Mouse (Mus musculus): Measurements from ENCODE around the gene Apobec4. TPM values are rescaled to one million over a fixed set of nuclear protein-coding genes. Genes with fewer than 3 reads are reported as not detected.

The Apobec4 gene
- polyA plus RNA-seq, 1 experiment: not detected

DNA sequence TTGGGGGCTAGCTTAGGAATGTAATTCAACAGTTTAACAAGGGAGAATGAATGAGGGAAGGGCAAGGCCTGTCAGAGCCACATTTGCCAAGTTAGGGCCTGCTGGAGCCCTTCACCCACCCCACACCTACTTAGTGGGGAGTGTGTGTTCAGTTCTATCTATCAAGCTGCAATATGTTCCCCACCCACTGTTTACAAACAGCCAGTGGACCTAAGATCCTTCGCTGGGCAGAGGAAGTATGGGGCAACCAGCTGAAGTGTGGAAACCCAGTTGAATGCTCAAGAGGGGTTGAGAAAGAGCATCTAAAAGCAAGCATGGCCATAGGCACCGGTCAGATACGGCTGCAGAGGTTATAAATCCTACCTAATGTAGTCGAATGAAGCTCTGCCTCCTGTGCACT is 36.6 kb downstream of the Apobec4 start:
- H3K4me1 ChIP-seq (ENCODE audit: control insufficient read depth, insufficient read depth, low read length): no peaks in the 10 kb centered on the region
- no peak overlapping the region for H3K27ac ChIP-seq (ENCODE audit: insufficient read depth, low read length)
- no peak overlapping the region for H3K4me3 ChIP-seq (ENCODE audit: insufficient read depth, low read length)
- TF ChIP-seq CTCF (IDR thresholded peaks at IDR 0.05; ENCODE audit: borderline replicate concordance, insufficient read depth, low read length): no peak
- no peak for TF ChIP-seq POLR2A (IDR thresholded peaks at IDR 0.05; ENCODE audit: low read depth, low read length)

DNA sequence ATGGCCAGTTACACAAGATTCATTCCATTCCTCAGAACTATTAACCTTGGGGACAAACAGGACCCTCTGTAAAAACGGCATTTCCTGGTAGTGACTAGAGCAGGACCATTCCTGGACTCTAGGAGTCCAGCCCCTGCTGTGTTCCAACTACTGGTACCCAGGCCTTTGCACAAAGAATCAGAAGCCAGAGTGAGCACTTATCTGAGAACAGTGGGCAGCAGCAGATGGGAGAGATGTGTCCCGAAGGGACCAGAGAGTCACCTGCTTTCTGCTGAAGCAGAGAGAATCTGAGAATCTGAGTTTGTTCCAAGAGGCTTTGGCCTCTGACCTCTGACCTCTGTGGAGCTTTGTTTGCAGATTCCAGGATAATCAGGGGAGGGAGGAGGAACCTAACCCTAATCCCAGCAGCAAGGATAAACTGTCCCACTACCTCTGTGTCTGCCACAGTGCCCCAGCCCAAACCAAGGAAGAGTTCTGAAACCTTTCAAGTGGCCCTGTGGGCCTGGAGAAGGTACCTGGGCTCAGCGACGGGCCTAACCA is 37.8 kb downstream of the Apobec4 start:
- no peak for TF ChIP-seq POLR2A (IDR thresholded peaks at IDR 0.05; ENCODE audit: low read depth, low read length)
- no peak for TF ChIP-seq CTCF (IDR thresholded peaks at IDR 0.05; ENCODE audit: borderline replicate concordance, insufficient read depth, low read length)
- no peak overlapping the region for H3K27ac ChIP-seq (ENCODE audit: insufficient read depth, low read length)
- no peak overlapping the region for H3K4me3 ChIP-seq (ENCODE audit: insufficient read depth, low read length)
- no peaks in the 10 kb centered on the region for H3K4me1 ChIP-seq (ENCODE audit: control insufficient read depth, insufficient read depth, low read length)

DNA sequence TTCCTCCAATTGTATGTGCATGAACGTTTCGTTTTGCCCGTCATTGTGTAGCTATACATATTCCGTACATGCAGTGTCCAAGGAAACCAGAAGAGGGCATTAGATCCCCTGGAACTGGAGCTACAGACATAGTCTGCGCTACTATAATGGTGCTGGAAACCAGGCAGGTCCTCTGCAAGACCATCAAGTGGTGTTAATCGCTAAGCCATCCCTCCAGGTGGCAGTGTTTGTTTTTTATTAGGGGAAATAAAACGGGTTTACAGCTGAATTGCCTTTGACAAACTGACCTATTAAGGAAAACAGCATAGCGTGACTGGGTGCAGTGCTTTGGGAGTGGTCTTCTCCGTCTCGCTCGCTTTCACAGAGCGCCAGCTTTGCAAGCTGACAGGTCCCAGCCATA is 39.9 kb downstream of the Apobec4 start:
- no peak overlapping the region for H3K4me3 ChIP-seq (ENCODE audit: insufficient read depth, low read length)
- H3K27ac ChIP-seq (ENCODE audit: insufficient read depth, low read length): no peak overlapping the region
- TF ChIP-seq POLR2A (IDR thresholded peaks at IDR 0.05; ENCODE audit: low read depth, low read length): no peak
- TF ChIP-seq CTCF (IDR thresholded peaks at IDR 0.05; ENCODE audit: borderline replicate concordance, insufficient read depth, low read length): no peak
- H3K4me1 ChIP-seq (ENCODE audit: control insufficient read depth, insufficient read depth, low read length): no peaks in the 10 kb centered on the region

DNA sequence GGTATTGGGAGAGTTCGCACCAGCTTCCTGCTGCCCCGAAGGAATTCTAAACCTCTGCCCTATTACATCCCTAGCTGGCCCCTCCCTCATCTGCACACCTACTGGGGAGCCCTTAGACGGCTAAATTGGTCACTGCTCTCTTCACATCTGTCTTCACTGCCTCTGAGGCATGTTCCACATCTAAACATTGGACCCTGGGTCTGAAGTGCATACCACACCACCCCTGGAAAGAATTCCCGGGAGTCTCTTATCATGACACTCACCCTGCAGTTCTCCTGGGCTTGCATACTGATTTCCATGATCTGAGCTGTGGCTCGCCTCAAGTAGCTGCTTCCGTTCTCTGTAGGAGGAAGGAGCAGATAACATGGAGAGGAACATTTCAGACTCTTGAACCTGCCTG is 40.5 kb downstream of the Apobec4 start:
- TF ChIP-seq CTCF (IDR thresholded peaks at IDR 0.05; ENCODE audit: borderline replicate concordance, insufficient read depth, low read length) (no peak), POLR2A (IDR thresholded peaks at IDR 0.05; ENCODE audit: low read depth, low read length) (no peak)
- Histone ChIP-seq H3K4me3 (ENCODE audit: insufficient read depth, low read length) (no peak overlapping the region), H3K27ac (ENCODE audit: insufficient read depth, low read length) (no peak overlapping the region), H3K4me1 (ENCODE audit: control insufficient read depth, insufficient read depth, low read length) (no peaks in the 10 kb centered on the region)

- no peaks in the 10 kb centered on the region for H3K4me1 ChIP-seq (ENCODE audit: control insufficient read depth, insufficient read depth, low read length)
- TF ChIP-seq POLR2A (IDR thresholded peaks at IDR 0.05; ENCODE audit: low read depth, low read length) (no peak), CTCF (IDR thresholded peaks at IDR 0.05; ENCODE audit: borderline replicate concordance, insufficient read depth, low read length) (no peak)
- H3K27ac ChIP-seq (ENCODE audit: insufficient read depth, low read length): no peak overlapping the region
- H3K4me3 ChIP-seq (ENCODE audit: insufficient read depth, low read length): no peak overlapping the region
Measured at GRCm38 (mm10) chr1:152791269-152791668, 40.9 kb downstream of the Apobec4 start.

GRCm38 (mm10) chr1:152792736-152793494 is 42.6 kb downstream of the Apobec4 start:
- TF ChIP-seq POLR2A (IDR thresholded peaks at IDR 0.05; ENCODE audit: low read depth, low read length): no peak
- no peak for TF ChIP-seq CTCF (IDR thresholded peaks at IDR 0.05; ENCODE audit: borderline replicate concordance, insufficient read depth, low read length)
- no peak overlapping the region for H3K27ac ChIP-seq (ENCODE audit: insufficient read depth, low read length)
- no peak overlapping the region for H3K4me3 ChIP-seq (ENCODE audit: insufficient read depth, low read length)
- H3K4me1 ChIP-seq (ENCODE audit: control insufficient read depth, insufficient read depth, low read length): no peaks in the 10 kb centered on the region

- TF ChIP-seq POLR2A (IDR thresholded peaks at IDR 0.05; ENCODE audit: low read depth, low read length): no peak
- no peak for TF ChIP-seq CTCF (IDR thresholded peaks at IDR 0.05; ENCODE audit: borderline replicate concordance, insufficient read depth, low read length)
- no peaks in the 10 kb centered on the region for H3K4me1 ChIP-seq (ENCODE audit: control insufficient read depth, insufficient read depth, low read length)
- no peak overlapping the region for H3K27ac ChIP-seq (ENCODE audit: insufficient read depth, low read length)
Measured at GRCm38 (mm10) chr1:152793495-152794130, 43.3 kb downstream of the Apobec4 start.

GRCm38 (mm10) chr1:152795688-152796255 is 45.4 kb downstream of the Apobec4 start:
- no peaks in the 10 kb centered on the region for H3K4me1 ChIP-seq (ENCODE audit: control insufficient read depth, insufficient read depth, low read length)
- no peak for TF ChIP-seq CTCF (IDR thresholded peaks at IDR 0.05; ENCODE audit: borderline replicate concordance, insufficient read depth, low read length)
- H3K4me3 ChIP-seq (ENCODE audit: insufficient read depth, low read length): no peak overlapping the region
- no peak overlapping the region for H3K27ac ChIP-seq (ENCODE audit: insufficient read depth, low read length)

More at GRCm38 (mm10) chr1:152793495-152794130, 43.3 kb downstream of the Apobec4 start:
- no peak overlapping the region for H3K4me3 ChIP-seq (ENCODE audit: insufficient read depth, low read length)

- Histone ChIP-seq H3K4me3 (ENCODE audit: insufficient read depth, low read length) (no peak overlapping the region), H3K4me1 (ENCODE audit: control insufficient read depth, insufficient read depth, low read length) (no peaks in the 10 kb centered on the region), H3K27ac (ENCODE audit: insufficient read depth, low read length) (no peak overlapping the region)
- TF ChIP-seq POLR2A (IDR thresholded peaks at IDR 0.05; ENCODE audit: low read depth, low read length): no peak
- TF ChIP-seq CTCF (IDR thresholded peaks at IDR 0.05; ENCODE audit: borderline replicate concordance, insufficient read depth, low read length): no peak
Measured at GRCm38 (mm10) chr1:152796683-152797263, 46.4 kb downstream of the Apobec4 start.
